Mouse (Mus musculus): ENCODE measurements around the gene Ccz1. TPM values are rescaled to one million over a fixed set of nuclear protein-coding genes. Genes with fewer than 3 reads are reported as not detected.

The Ccz1 gene
- total RNA-seq, 2 experiments from 2014 or later = 56.7 to 56.9 TPM

Other genes with a start within 250 kb of the Ccz1 start
- 10 to 100 TPM; 30.1 to 32.9 TPM for gene Eif2ak1, start 197.1 kb downstream of the Ccz1 start, total RNA-seq (2021)
- gene Ankrd61, start 117.2 kb downstream of the Ccz1 start, total RNA-seq (2021) = not detected
- 10 to 100 TPM; 34.3 to 38.6 TPM for gene Aimp2, start 105.0 kb downstream of the Ccz1 start, total RNA-seq (2021)
- gene Pms2, start 104.9 kb downstream of the Ccz1 start, total RNA-seq (2021) = 10 to 100 TPM in 1 of 2 experiments, 1 to 10 TPM in 1; 8.8 to 12.5 TPM
- gene Gm42421, start 86.7 kb downstream of the Ccz1 start, total RNA-seq (2021) = not detected
- gene Rsph10b, start 81.8 kb downstream of the Ccz1 start, total RNA-seq (2021) = 1 to 10 TPM in 1 of 2 experiments, under 1 TPM in 1; 0.78 to 1.2 TPM
- gene Ocm, start 11.8 kb upstream of the Ccz1 start, total RNA-seq (2021) = not detected
- 10 to 100 TPM; 21.9 to 24.4 TPM for gene Lmtk2, start 85.6 kb upstream of the Ccz1 start, total RNA-seq (2021)
- gene Bhlha15, start 175.4 kb upstream of the Ccz1 start, total RNA-seq (2021) = under 1 TPM; 0.66 to 0.97 TPM
- gene Tecpr1, start 208.7 kb upstream of the Ccz1 start, total RNA-seq (2021) = 10 to 100 TPM; 56.9 to 67.2 TPM
- 100 to 1,000 TPM; 116 to 124 TPM for gene Bri3, start 229.6 kb upstream of the Ccz1 start, total RNA-seq (2021)